7 mouse cellular contexts compared by ENCODE assay signal in the genomic region with DNA sequence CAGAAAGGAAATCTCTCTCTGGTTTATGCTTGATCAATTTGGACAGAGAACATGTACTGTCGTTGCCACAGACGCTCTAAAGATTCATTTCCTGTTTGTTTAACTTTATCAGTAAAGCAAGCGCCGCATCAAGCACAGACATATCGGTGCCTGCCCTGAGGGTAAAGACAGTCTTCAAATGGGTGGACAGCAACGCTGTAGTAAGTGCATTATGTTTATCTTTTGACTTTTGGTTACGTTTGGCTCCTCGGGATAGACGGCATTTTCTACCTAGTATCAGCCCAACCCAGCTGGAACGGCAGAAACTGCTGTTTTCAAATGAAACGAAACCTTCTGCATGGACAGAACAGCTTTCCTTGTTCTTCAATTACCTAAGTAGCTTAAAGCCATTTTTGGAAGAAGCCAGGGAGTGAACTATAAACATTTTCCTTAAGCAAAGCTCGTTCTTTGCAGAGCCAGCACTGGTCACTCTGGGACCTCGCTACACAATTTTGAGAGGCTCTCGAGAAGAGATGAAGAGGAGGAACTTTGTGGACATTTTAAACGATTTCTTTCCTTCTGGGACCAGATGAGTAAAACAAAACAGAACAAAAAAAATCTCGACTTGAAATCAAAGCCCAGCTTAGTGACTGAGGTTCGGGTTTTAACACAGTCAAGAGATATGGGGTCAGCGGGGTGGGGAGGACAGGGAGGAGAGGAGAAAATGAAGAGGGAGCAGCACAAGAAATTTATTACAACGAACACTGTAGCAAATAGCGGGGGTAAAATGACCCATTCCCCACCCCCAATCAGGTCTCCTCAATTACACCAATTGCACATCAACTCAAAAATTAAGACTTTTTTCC.
DNase-seq lines count a peak whose midpoint lies in the region; ATAC-seq lines count a peak whose summit lies in the region.

No protein-coding gene starts in this region.

- ATAC-seq in heart, embryonic 13.5 days (ENCODE audit: extremely low read depth, insufficient number of reproducible peaks, low FRiP score, low TSS enrichment): no peak
- no peak for ATAC-seq in liver, embryonic 12.5 days

- peak overlapping the region; percentile 70 for H3K4me2 ChIP-seq in heart, embryonic 13.5 days
- peak overlapping the region; percentile 43 for H3K4me2 ChIP-seq in liver, embryonic 12.5 days

- peak overlapping the region; percentile 50 for H3K4me3 ChIP-seq in heart, embryonic 13.5 days
- peak overlapping the region; percentile 23 for H3K4me3 ChIP-seq in liver, embryonic 12.5 days

- 0 out of 2 replicates have a peak overlapping the region, but pooled peaks have one; percentile 10 for H3K27ac ChIP-seq in heart, embryonic 13.5 days (replicated peaks)
- no peak overlapping the region for H3K27ac ChIP-seq in liver, embryonic 12.5 days

- H3K4me1 ChIP-seq in heart, embryonic 13.5 days: no peaks in the 10 kb centered on the region
- H3K4me1 ChIP-seq in liver, embryonic 12.5 days: no peaks in the 10 kb centered on the region

- H3K9me3 ChIP-seq in heart, embryonic 13.5 days: no peaks in the 10 kb centered on the region
- no peaks in the 10 kb centered on the region for H3K9me3 ChIP-seq in liver, embryonic 12.5 days (replicated peaks)

- H3K27me3 ChIP-seq in heart, embryonic 13.5 days (replicated peaks): no peaks in the 10 kb centered on the region
- no peaks in the 10 kb centered on the region for H3K27me3 ChIP-seq in liver, embryonic 12.5 days (replicated peaks)

- H3K36me3 ChIP-seq in heart, embryonic 13.5 days: no peaks in the 10 kb centered on the region
- H3K36me3 ChIP-seq in liver, embryonic 12.5 days: no peaks in the 10 kb centered on the region

- WGBS in heart, embryonic 13.5 days: 35% methylated on average over 20 of the region's 20 CpGs
- WGBS in liver, embryonic 12.5 days (ENCODE audit: insufficient replicate concordance): 39% methylated on average over 20 of the region's 20 CpGs

- peak; percentile 6 to 11 for DNase-seq in urinary bladder, postnatal 36 days (ENCODE audit: low spot score in 2 of 2)
- DNase-seq in urinary bladder, postnatal 10 days (ENCODE audit: low spot score): no peak
- no peak for DNase-seq in right cerebral cortex, postnatal 10 days (ENCODE audit: low spot score in 2 of 2)
- no peak for DNase-seq in ovary, postnatal 10 days (ENCODE audit: low spot score)
- no peak for DNase-seq in ovary, postnatal 14 days (ENCODE audit: low spot score)

- H3K9ac ChIP-seq in heart, embryonic 13.5 days: peak overlapping the region; percentile 68
- no peak overlapping the region for H3K9ac ChIP-seq in liver, embryonic 12.5 days

Comparison
In these comparisons a context has a peak if more than half of its experiments do, and no peak if none do; other contexts are left out.
1. DNase-seq: peak in urinary bladder, postnatal 36 days (2 of 2); none in urinary bladder, postnatal 10 days (single experiment), right cerebral cortex, postnatal 10 days (0 of 2), ovary, postnatal 10 days (single experiment) and ovary, postnatal 14 days (single experiment).